Mouse (Mus musculus) brain, embryonic 14.5 days (tissue): ENCODE data around the gene Fancl.

Experiments
- CTCF ChIP-seq: fragments of 200-500 bp; IDR thresholded peaks from 2 replicates; pipeline ENCODE4 v1.5.1; 2012; ENCODE audit warnings: inconsistent platforms, mild to moderate bottlenecking, moderate library complexity, borderline replicate concordance; ENCODE audit not compliant: insufficient read depth, insufficient read length; ENCODE audit errors: extremely low read depth
- POLR2A ChIP-seq: fragments of 200-500 bp; IDR thresholded peaks from 2 replicates; pipeline ENCODE4 v1.6.1; 2012; ENCODE audit warnings: mild to moderate bottlenecking, inconsistent platforms, borderline replicate concordance; ENCODE audit not compliant: poor library complexity, insufficient read depth, insufficient read length, severe bottlenecking; ENCODE audit errors: extremely low read depth

DNA sequence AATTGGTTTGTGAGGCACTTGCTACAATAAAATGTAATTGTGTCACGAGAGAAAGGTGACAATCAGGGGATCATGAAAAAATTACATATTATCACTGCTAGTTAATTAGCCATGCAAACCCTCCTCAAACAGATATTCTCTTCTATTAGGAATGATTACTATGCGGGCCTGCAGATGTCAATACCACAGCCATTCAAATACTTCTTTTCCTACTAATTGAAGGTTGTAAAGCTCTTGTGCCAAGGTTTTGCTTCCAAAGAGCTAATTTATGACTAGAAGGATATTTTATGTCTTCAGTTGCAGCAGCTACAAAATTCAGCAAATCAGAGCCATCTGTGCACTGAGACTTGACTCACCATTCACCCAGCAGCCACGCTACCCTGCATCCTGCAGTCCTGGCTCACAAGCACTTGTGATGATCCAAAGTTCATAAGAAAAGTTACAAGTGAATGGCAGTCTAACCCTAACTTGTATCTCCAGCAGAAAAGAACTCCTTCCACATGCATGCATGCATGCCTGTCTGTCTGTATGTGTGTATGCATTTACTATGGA is 95.8 kb downstream of the Fancl start:
- TF ChIP-seq CTCF: no peak
- TF ChIP-seq POLR2A: no peak
